In genomic region chr2:118862340-118862675, GRCm38 (mm10) we compare ENCODE assay signal across 8 mouse cellular contexts. TPM values are rescaled to one million over a fixed set of nuclear protein-coding genes. Genes with fewer than 3 reads are reported as not detected.
A peak's percentile ranks its signal among the peaks of the same experiment; 100 is the strongest.
DNase-seq lines count a peak whose midpoint lies in the region; ATAC-seq and TF ChIP-seq lines count a peak whose summit lies in the region.

No protein-coding gene starts in this region.

- DNase-seq in heart, embryonic 10.5 days (ENCODE audit: low spot score), result no peak
- DNase-seq in heart, postnatal 4 days, result no peak
- DNase-seq in liver, embryonic 14.5 days (ENCODE audit: low read depth in 3 of 3, low spot score in 3 of 3), result no peak
- no peak for DNase-seq in urinary bladder, postnatal 14 days (ENCODE audit: low spot score)
- no peak for DNase-seq in kidney, postnatal 4 days
- no peak for DNase-seq in right cerebral cortex, adult 18-20 months

- H3K79me3 ChIP-seq in C2C12 (ENCODE audit: low read depth), result peaks cover 3% of the 10 kb centered on the region

- peak overlapping the region; percentile 81 for H3ac ChIP-seq in C2C12 (ENCODE audit: control insufficient read depth, insufficient read length, low read depth)

- ATAC-seq in forebrain, embryonic 13.5 days, result no peak
- no peak; the same call in 1 of the 2 replicates for ATAC-seq in liver, embryonic 14.5 days (ENCODE audit: insufficient read depth)

- H3K4me1 ChIP-seq in heart, embryonic 10.5 days, result peaks cover 15% of the 10 kb centered on the region; the same call in 1 of the 2 replicates
- H3K4me1 ChIP-seq in forebrain, embryonic 13.5 days, result peaks cover 21% of the 10 kb centered on the region
- H3K4me1 ChIP-seq in liver, embryonic 14.5 days (replicated peaks; ENCODE audit: control insufficient read depth in 2 of 2, insufficient read depth in 2 of 2, low read length in 1 of 2), result peaks cover 0 to 3% of the 10 kb centered on the region in 2 experiments; a peak in 3 of 4 replicates

- TF ChIP-seq CTCF in C2C12 (IDR thresholded peaks at IDR 0.05; ENCODE audit: control insufficient read depth, insufficient read depth, insufficient read length), result no peak
- TF ChIP-seq CTCF in liver, embryonic 14.5 days (IDR thresholded peaks at IDR 0.05; ENCODE audit: low read depth), result no peak

- H3K4me2 ChIP-seq in forebrain, embryonic 13.5 days, result peak overlapping the region; percentile 82
- peak overlapping the region; percentile 88 for H3K4me2 ChIP-seq in liver, embryonic 14.5 days (ENCODE audit: low read depth)

- H3K27me3 ChIP-seq in heart, embryonic 10.5 days (ENCODE audit: insufficient read depth, poor library complexity, severe bottlenecking), result no peaks in the 10 kb centered on the region
- no peaks in the 10 kb centered on the region for H3K27me3 ChIP-seq in C2C12 (ENCODE audit: control insufficient read depth, insufficient read depth, insufficient read length)
- H3K27me3 ChIP-seq in forebrain, embryonic 13.5 days, result no peaks in the 10 kb centered on the region
- H3K27me3 ChIP-seq in liver, embryonic 14.5 days (ENCODE audit: control insufficient read depth, insufficient read depth, low read length), result no peaks in the 10 kb centered on the region

- H3K9ac ChIP-seq in forebrain, embryonic 13.5 days, result peak overlapping the region; percentile 75
- peak overlapping the region; percentile 69 for H3K9ac ChIP-seq in liver, embryonic 14.5 days (replicated peaks)

- H3K27ac ChIP-seq in heart, embryonic 10.5 days, result peak overlapping the region; percentile 89
- H3K27ac ChIP-seq in forebrain, embryonic 13.5 days, result 0 out of 2 replicates have a peak overlapping the region, but pooled peaks have one; percentile 16
- peak overlapping the region; percentile 18; the same call in 1 of the 2 replicates for H3K27ac ChIP-seq in liver, embryonic 14.5 days

- no peaks in the 10 kb centered on the region for H3K36me3 ChIP-seq in heart, embryonic 10.5 days
- no peaks in the 10 kb centered on the region for H3K36me3 ChIP-seq in C2C12 (ENCODE audit: control insufficient read depth, insufficient read depth)
- H3K36me3 ChIP-seq in forebrain, embryonic 13.5 days (ENCODE audit: poor library complexity, severe bottlenecking), result 0 out of 2 replicates have a peak, but pooled peaks cover 4% of the 10 kb centered on the region
- H3K36me3 ChIP-seq in liver, embryonic 14.5 days (replicated peaks; ENCODE audit: control insufficient read depth, insufficient read depth, low read depth), result no peaks in the 10 kb centered on the region

- TF ChIP-seq EP300 in liver, embryonic 14.5 days (IDR thresholded peaks at IDR 0.05; ENCODE audit: low read depth), result no peak

- no peaks in the 10 kb centered on the region for H3K9me3 ChIP-seq in heart, embryonic 10.5 days
- H3K9me3 ChIP-seq in forebrain, embryonic 13.5 days (replicated peaks), result no peaks in the 10 kb centered on the region
- H3K9me3 ChIP-seq in liver, embryonic 14.5 days (ENCODE audit: control insufficient read depth, low read length), result no peaks in the 10 kb centered on the region

- H3K79me2 ChIP-seq in C2C12 (ENCODE audit: control insufficient read depth, insufficient read depth), result peaks cover 13% of the 10 kb centered on the region

- H3K4me3 ChIP-seq in heart, embryonic 10.5 days, result peak overlapping the region; percentile 74
- H3K4me3 ChIP-seq in C2C12 (ENCODE audit: insufficient read depth, poor library complexity, severe bottlenecking), result peak overlapping the region; percentile 36
- H3K4me3 ChIP-seq in forebrain, embryonic 13.5 days, result peak overlapping the region; percentile 63
- peak overlapping the region; percentile 64 to 85 for H3K4me3 ChIP-seq in liver, embryonic 14.5 days (ENCODE audit: insufficient read depth in 1 of 2, low read depth in 2 of 2, low read length in 2 of 2)

- WGBS in heart, embryonic 10.5 days, result 36% methylated on average over 3 of the region's 3 CpGs
- WGBS in forebrain, embryonic 13.5 days, result 28% methylated on average over 3 of the region's 3 CpGs
- WGBS in liver, embryonic 14.5 days (ENCODE audit: insufficient replicate concordance), result 59% methylated on average over 3 of the region's 3 CpGs

TF ChIP-seq in C2C12, 6 proteins besides CTCF, POLR2A, EP300 and RAD21:
- TF ChIP-seq USF1 (IDR thresholded peaks at IDR 0.05; ENCODE audit: low read depth), result no peak

RNA-seq across cellular contexts. Expression of gene Ivd, which starts 0.6 kb away (rescaled TPM):
- polyA plus RNA-seq in heart, embryonic 10.5 days (2016; fragmentation: Nextera tagmentation; extraction: Ambion mirVana), result 67.2 and 82.4 TPM in 2 replicates
- 10 to 100 TPM; 92.0 to 92.6 TPM for total RNA-seq in heart, postnatal 4 days (2021)
- 15.2 TPM for polyA plus RNA-seq in C2C12 (2012; fragmentation: generic; extraction: Trizol)
- polyA plus RNA-seq in forebrain, embryonic 13.5 days (2015; fragmentation: Nextera tagmentation; extraction: Ambion mirVana), result 54.0 and 58.4 TPM in 2 replicates
- 23.1 and 26.3 TPM in 2 replicates for polyA plus RNA-seq in liver, embryonic 14.5 days (2012; rRNA removed)
- polyA plus RNA-seq in liver, embryonic 14.5 days (2014; fragmentation: Nextera tagmentation; extraction: Ambion mirVana), result 23.3 and 27.4 TPM in 2 replicates

RNA-seq across cellular contexts. Expression of gene Bahd1, which starts 37.9 kb away (rescaled TPM):
- polyA plus RNA-seq in heart, embryonic 10.5 days (2016; fragmentation: Nextera tagmentation; extraction: Ambion mirVana), result 3.3 and 4.4 TPM in 2 replicates
- 10 to 100 TPM in 1 of 2 experiments, 1 to 10 TPM in 1; 9.6 to 10.3 TPM for total RNA-seq in heart, postnatal 4 days (2021)
- 8.6 TPM for polyA plus RNA-seq in C2C12 (2012; fragmentation: generic; extraction: Trizol)
- polyA plus RNA-seq in forebrain, embryonic 13.5 days (2015; fragmentation: Nextera tagmentation; extraction: Ambion mirVana), result 4.4 and 4.5 TPM in 2 replicates
- 4.9 and 5.2 TPM in 2 replicates for polyA plus RNA-seq in liver, embryonic 14.5 days (2012; rRNA removed)
- 0.83 and 1.0 TPM in 2 replicates for polyA plus RNA-seq in liver, embryonic 14.5 days (2014; fragmentation: Nextera tagmentation; extraction: Ambion mirVana)

RNA-seq across cellular contexts. Expression of gene Knstrn, which starts 48.5 kb away (rescaled TPM):
- polyA plus RNA-seq in heart, embryonic 10.5 days (2016; fragmentation: Nextera tagmentation; extraction: Ambion mirVana), result 113 and 127 TPM in 2 replicates
- total RNA-seq in heart, postnatal 4 days (2021), result 10 to 100 TPM; 53.5 to 65.0 TPM
- polyA plus RNA-seq in C2C12 (2012; fragmentation: generic; extraction: Trizol), result 76.0 TPM
- polyA plus RNA-seq in forebrain, embryonic 13.5 days (2015; fragmentation: Nextera tagmentation; extraction: Ambion mirVana), result 130 and 133 TPM in 2 replicates
- polyA plus RNA-seq in liver, embryonic 14.5 days (2012; rRNA removed), result 22.9 and 50.8 TPM in 2 replicates
- 84.7 and 88.1 TPM in 2 replicates for polyA plus RNA-seq in liver, embryonic 14.5 days (2014; fragmentation: Nextera tagmentation; extraction: Ambion mirVana)

Comparison
In these comparisons a context has a peak if more than half of its experiments do, and no peak if none do; other contexts are left out.
1. H3K27ac ChIP-seq: peak in every context shown above with its lines; median percentile 89 in heart, embryonic 10.5 days; 18 in liver, embryonic 14.5 days; 16 in forebrain, embryonic 13.5 days.